Mouse (Mus musculus) ES-E14 (cell line): ENCODE measurements around the gene Spty2d1. TPM values are rescaled to one million over a fixed set of nuclear protein-coding genes. Genes with fewer than 3 reads are reported as not detected.

ENCODE experiments used
- DNase-seq: peaks from one replicate; pipeline ENCODE4 v3.0.0-alpha.2; 2013; ENCODE audit warnings: low read depth, low spot score
- H3K27ac ChIP-seq: 2 replicates; pipeline ENCODE4 v1.5.1; 2012; ENCODE audit warnings: low read depth, mild to moderate bottlenecking, low read length, moderate library complexity, mixed read lengths; ENCODE audit not compliant: poor library complexity, insufficient read depth, severe bottlenecking
- H3K36me3 ChIP-seq: 2 replicates; pipeline ENCODE4 v1.6.1; 2012; ENCODE audit warnings: mild to moderate bottlenecking, low read length, moderate library complexity, mixed read lengths; ENCODE audit not compliant: control insufficient read depth, poor library complexity, insufficient read depth, severe bottlenecking
- H3K4me1 ChIP-seq, 2 experiments: fragments of 150-350 bp in 1 of 2; sonication (generic) in 1 of 2; 2 replicates each; pipeline ENCODE4 v1.6.1; 2012; ENCODE audit warnings: low read length in 2 of 2, mild to moderate bottlenecking in 1 of 2, mixed read lengths in 1 of 2; ENCODE audit not compliant: control insufficient read depth in 2 of 2, insufficient read depth in 2 of 2, poor library complexity in 1 of 2
- H3K4me3 ChIP-seq, 2 experiments: fragments of 150-350 bp in 1 of 2; sonication (generic) in 1 of 2; 2 replicates each; pipeline ENCODE4 v1.5.1; 2012; ENCODE audit warnings: low read length in 2 of 2, low read depth in 1 of 2, mild to moderate bottlenecking in 1 of 2, mixed read lengths in 1 of 2; ENCODE audit not compliant: insufficient read depth in 1 of 2, poor library complexity in 1 of 2, severe bottlenecking in 1 of 2
- H3K9ac ChIP-seq: 2 replicates; pipeline ENCODE4 v1.6.1; 2012; ENCODE audit warnings: low read depth, mild to moderate bottlenecking, low read length, mixed read lengths; ENCODE audit not compliant: poor library complexity, insufficient read depth, severe bottlenecking
- H3K9me3 ChIP-seq: fragments of 150-350 bp; sonication (generic); 2 replicates; pipeline ENCODE4 v1.6.1; 2012; ENCODE audit warnings: low read depth, mild to moderate bottlenecking, low read length; ENCODE audit not compliant: control insufficient read depth, insufficient read depth
- CHD2 ChIP-seq: IDR thresholded peaks from 2 replicates; pipeline ENCODE4 v1.6.1; 2014; ENCODE audit warnings: mild to moderate bottlenecking, low read depth, low read length, inconsistent platforms
- HCFC1 ChIP-seq: IDR thresholded peaks from 2 replicates; pipeline ENCODE4 v1.6.1; 2012; ENCODE audit warnings: low read length, inconsistent platforms, borderline replicate concordance; ENCODE audit not compliant: insufficient read depth
- MAFK ChIP-seq: IDR thresholded peaks from 2 replicates; pipeline ENCODE4 v1.6.1; 2014; ENCODE audit warnings: mild to moderate bottlenecking, low read depth, low read length, inconsistent platforms; ENCODE audit not compliant: insufficient read depth
- ZC3H11A ChIP-seq: IDR thresholded peaks from 2 replicates; pipeline ENCODE4 v1.6.1; 2012; ENCODE audit warnings: low read depth, mild to moderate bottlenecking, inconsistent platforms, low read length, borderline replicate concordance
- ZNF384 ChIP-seq: IDR thresholded peaks from 2 replicates; pipeline ENCODE4 v1.6.1; 2012; ENCODE audit warnings: low read depth, low read length, inconsistent platforms
- in situ Hi-C, 2 experiments: fragments of 600-800 bp; cut with MboI; formaldehyde crosslinking; loops; one replicate each; pipeline ENCODE4 v1.15.1; 2025; ENCODE audit warnings: low sequenced_read_pairs in 2 of 2, inconsistent platforms in 1 of 2; ENCODE audit not compliant: unreplicated experiment in 2 of 2
- total RNA-seq: library from RNA; depleted of rRNA; stranded (reverse); fragments of 300-350 nt; gene quantifications from 2 replicates; pipeline ENCODE4 v1.2.3, GENCODE M21; 2012

Spty2d1 gene
- total RNA-seq, 1 experiment, result 10.6 TPM

- TF ChIP-seq HCFC1, result no peak
- no peak for TF ChIP-seq ZC3H11A
- TF ChIP-seq MAFK, result no peak
- no peak for TF ChIP-seq ZNF384
- no peak for TF ChIP-seq CHD2
Measured at GRCm38 (mm10) chr7:47019641-47020040, 11.4 kb upstream of the Spty2d1 start.

GRCm38 (mm10) chr7:47017146-47017545 lies 8.9 kb upstream of the Spty2d1 start:
- in situ Hi-C loops, result no loop called here
- TF ChIP-seq ZC3H11A, result no peak
- TF ChIP-seq MAFK, result no peak
- TF ChIP-seq ZNF384, result no peak
- no peak for TF ChIP-seq CHD2
- no peak for TF ChIP-seq HCFC1
- no peak overlapping the region for H3K9ac ChIP-seq
- H3K27ac ChIP-seq, result peak overlapping the region; percentile 33; the same call in 1 of the 2 replicates
- DNase-seq, result peak; percentile 30
- H3K36me3 ChIP-seq, result no peaks in the 10 kb centered on the region
- no peak overlapping the region for H3K4me3 ChIP-seq
- H3K4me1 ChIP-seq, result peaks cover 5 to 15% of the 10 kb centered on the region in 2 experiments; a peak in 3 of 4 replicates
- no peaks in the 10 kb centered on the region for H3K9me3 ChIP-seq

More at GRCm38 (mm10) chr7:47019641-47020040, 11.4 kb upstream of the Spty2d1 start:
- Histone ChIP-seq H3K27ac (no peak overlapping the region), H3K9me3 (no peaks in the 10 kb centered on the region), H3K9ac (no peak overlapping the region), H3K4me1 (peaks cover 5 to 8% of the 10 kb centered on the region in 2 experiments; a peak in 3 of 4 replicates), H3K4me3 (no peak overlapping the region), H3K36me3 (no peaks in the 10 kb centered on the region)
- DNase-seq, result no peak
- in situ Hi-C loops, result loop anchor here in 1 of 2 experiments (5.0 kb wide), 1 partner anchor 128 kb away; no protein-coding TSS in a partner anchor

- no peaks in the 10 kb centered on the region for H3K36me3 ChIP-seq
- in situ Hi-C loops, result no loop called here
- no peak overlapping the region; the same call in 1 of the 2 replicates for H3K9ac ChIP-seq
- TF ChIP-seq ZNF384, result no peak
- no peak for TF ChIP-seq MAFK
- DNase-seq, result no peak
- H3K9me3 ChIP-seq, result no peaks in the 10 kb centered on the region
- H3K27ac ChIP-seq, result peak overlapping the region; percentile 33; the same call in 1 of the 2 replicates
- peaks cover 5 to 15% of the 10 kb centered on the region in 2 experiments; a peak in 3 of 4 replicates for H3K4me1 ChIP-seq
- H3K4me3 ChIP-seq, result no peak overlapping the region
Measured at GRCm38 (mm10) chr7:47016602-47017001, 8.4 kb upstream of the Spty2d1 start.

- TF ChIP-seq MAFK, result no peak
- no peak for TF ChIP-seq ZNF384
- TF ChIP-seq ZC3H11A, result peak; percentile 66; the same call in 1 of the 2 replicates
- TF ChIP-seq HCFC1, result no peak
- TF ChIP-seq CHD2, result no peak
- H3K36me3 ChIP-seq, result no peaks in the 10 kb centered on the region
- H3K9me3 ChIP-seq, result no peaks in the 10 kb centered on the region
- no peak overlapping the region; the same call in 1 of the 2 replicates for H3K9ac ChIP-seq
- peaks cover 5 to 10% of the 10 kb centered on the region in 2 experiments; a peak in 3 of 4 replicates for H3K4me1 ChIP-seq
- in situ Hi-C loops, result no loop called here
- H3K4me3 ChIP-seq, result 0 out of 4 replicates have a peak overlapping the region, but pooled peaks of 1 of the 2 experiments have one; percentile 18
- DNase-seq, result peak; percentile 88
- no peak overlapping the region for H3K27ac ChIP-seq
Measured at GRCm38 (mm10) chr7:47015390-47016065, 7.3 kb upstream of the Spty2d1 start.
